In the genomic region with DNA sequence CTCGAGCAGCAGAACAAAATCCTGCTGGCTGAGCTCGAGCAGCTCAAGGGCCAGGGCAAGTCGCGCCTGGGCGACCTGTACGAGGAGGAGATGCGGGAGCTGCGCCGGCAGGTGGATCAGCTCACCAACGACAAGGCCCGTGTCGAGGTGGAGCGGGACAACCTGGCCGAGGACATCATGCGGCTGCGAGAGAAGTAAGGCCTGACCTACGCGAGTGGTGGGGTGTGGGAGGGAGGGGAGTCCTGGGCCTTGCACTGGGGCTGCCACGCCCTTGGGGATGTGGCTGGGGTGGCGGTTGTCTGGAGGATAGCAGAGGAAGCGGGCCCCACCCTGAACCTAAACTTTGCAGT, we compare ENCODE assay signal across 8 mouse cellular contexts. TPM values are rescaled to one million over a fixed set of nuclear protein-coding genes. Genes with fewer than 3 reads are reported as not detected.
A peak's percentile ranks its signal among the peaks of the same experiment; 100 is the strongest.
DNase-seq lines count a peak whose midpoint lies in the region; ATAC-seq lines count a peak whose summit lies in the region.

No protein-coding gene starts in this region.

- no peaks in the 10 kb centered on the region for H3K9me3 ChIP-seq in embryonic facial prominence, embryonic 13.5 days
- H3K9me3 ChIP-seq in heart, embryonic 16.5 days (replicated peaks; ENCODE audit: control insufficient read depth, low read length), result no peaks in the 10 kb centered on the region
- no peaks in the 10 kb centered on the region for H3K9me3 ChIP-seq in limb, embryonic 13.5 days
- no peaks in the 10 kb centered on the region for H3K9me3 ChIP-seq in midbrain, embryonic 12.5 days

- WGBS in embryonic facial prominence, embryonic 13.5 days, result 0% methylated on average over 21 of the region's 21 CpGs
- WGBS in heart, embryonic 16.5 days, result under 1% methylated on average over 21 of the region's 21 CpGs
- under 1% methylated on average over 21 of the region's 21 CpGs for WGBS in limb, embryonic 13.5 days
- 0% methylated on average over 21 of the region's 21 CpGs for WGBS in midbrain, embryonic 12.5 days

- H3K4me2 ChIP-seq in embryonic facial prominence, embryonic 13.5 days, result peak overlapping the region; percentile 72
- peak overlapping the region; percentile 79 for H3K4me2 ChIP-seq in heart, embryonic 16.5 days (ENCODE audit: low read depth, low read length)
- peak overlapping the region; percentile 66 for H3K4me2 ChIP-seq in limb, embryonic 13.5 days (replicated peaks)
- peak overlapping the region; percentile 63 for H3K4me2 ChIP-seq in midbrain, embryonic 12.5 days (replicated peaks)

- ATAC-seq in embryonic facial prominence, embryonic 13.5 days (ENCODE audit: insufficient number of reproducible peaks, insufficient read depth, low FRiP score, low TSS enrichment, low read depth), result no peak
- no peak for ATAC-seq in heart, embryonic 16.5 days (replicated peaks; ENCODE audit: extremely low read depth, insufficient read depth, low FRiP score)
- peak; percentile 3; the same call in 1 of the 2 replicates for ATAC-seq in limb, embryonic 13.5 days (ENCODE audit: low FRiP score, low read depth)
- ATAC-seq in midbrain, embryonic 12.5 days (ENCODE audit: low FRiP score, low read depth), result no peak

- H3K36me3 ChIP-seq in embryonic facial prominence, embryonic 13.5 days, result peaks cover 30% of the 10 kb centered on the region
- H3K36me3 ChIP-seq in heart, embryonic 16.5 days (ENCODE audit: control insufficient read depth, insufficient read depth), result peaks cover 25% of the 10 kb centered on the region
- H3K36me3 ChIP-seq in limb, embryonic 13.5 days, result peaks cover 28% of the 10 kb centered on the region
- H3K36me3 ChIP-seq in midbrain, embryonic 12.5 days, result peaks cover 23% of the 10 kb centered on the region

- H3K9ac ChIP-seq in embryonic facial prominence, embryonic 13.5 days, result peak overlapping the region; percentile 94
- peak overlapping the region; percentile 90 for H3K9ac ChIP-seq in heart, embryonic 16.5 days (ENCODE audit: low read length)
- H3K9ac ChIP-seq in limb, embryonic 13.5 days, result peak overlapping the region; percentile 92
- H3K9ac ChIP-seq in midbrain, embryonic 12.5 days (replicated peaks), result peak overlapping the region; percentile 98

- H3K4me1 ChIP-seq in embryonic facial prominence, embryonic 13.5 days, result peaks cover 27% of the 10 kb centered on the region
- H3K4me1 ChIP-seq in heart, embryonic 16.5 days (ENCODE audit: control insufficient read depth, insufficient read depth, low read length), result peaks cover 20% of the 10 kb centered on the region
- peaks cover 31% of the 10 kb centered on the region for H3K4me1 ChIP-seq in limb, embryonic 13.5 days
- peaks cover 38% of the 10 kb centered on the region for H3K4me1 ChIP-seq in midbrain, embryonic 12.5 days

- intact Hi-C loops in left cerebral cortex, postnatal 25 days (cut with DNase I), result loop anchor here (5.0 kb wide), 1 partner anchor 282 kb away; no protein-coding TSS in a partner anchor

- H3K27me3 ChIP-seq in embryonic facial prominence, embryonic 13.5 days, result no peaks in the 10 kb centered on the region
- H3K27me3 ChIP-seq in heart, embryonic 16.5 days (ENCODE audit: control insufficient read depth, insufficient read depth, low read length), result no peaks in the 10 kb centered on the region
- H3K27me3 ChIP-seq in limb, embryonic 13.5 days, result no peaks in the 10 kb centered on the region
- H3K27me3 ChIP-seq in midbrain, embryonic 12.5 days, result no peaks in the 10 kb centered on the region

- H3K4me3 ChIP-seq in embryonic facial prominence, embryonic 13.5 days, result peak overlapping the region; percentile 78
- H3K4me3 ChIP-seq in heart, embryonic 16.5 days (ENCODE audit: low read length), result peak overlapping the region; percentile 90
- H3K4me3 ChIP-seq in limb, embryonic 13.5 days, result peak overlapping the region; percentile 85
- peak overlapping the region; percentile 94 for H3K4me3 ChIP-seq in midbrain, embryonic 12.5 days

- H3K27ac ChIP-seq in embryonic facial prominence, embryonic 13.5 days, result peak overlapping the region; percentile 97
- H3K27ac ChIP-seq in heart, embryonic 16.5 days (ENCODE audit: low read length), result peak overlapping the region; percentile 99
- peak overlapping the region; percentile 95 for H3K27ac ChIP-seq in limb, embryonic 13.5 days
- peak overlapping the region; percentile 97 for H3K27ac ChIP-seq in midbrain, embryonic 12.5 days (replicated peaks)

- peak; percentile 43 for DNase-seq in ovary, postnatal 36 days (ENCODE audit: low spot score)
- DNase-seq in ovary, postnatal 10 days (ENCODE audit: low spot score), result no peak
- DNase-seq in testis, postnatal 10 days (ENCODE audit: low spot score), result peak; percentile 61
- no peak for DNase-seq in left cerebral cortex, postnatal 25 days (ENCODE audit: low spot score in 2 of 2)

RNA-seq across cellular contexts. Expression of a gene that starts 1.0 kb away (rescaled TPM):
- 923 and 1,009 TPM in 2 replicates for polyA plus RNA-seq in embryonic facial prominence, embryonic 13.5 days (2015; fragmentation: Nextera tagmentation; extraction: Ambion mirVana)
- polyA plus RNA-seq in heart, embryonic 16.5 days (2015; fragmentation: Nextera tagmentation; extraction: Ambion mirVana), result 820 and 887 TPM in 2 replicates
- polyA plus RNA-seq in limb, embryonic 13.5 days (2015; fragmentation: Nextera tagmentation; extraction: Ambion mirVana), result 863 and 871 TPM in 2 replicates
- 1,184 and 1,191 TPM in 2 replicates for polyA plus RNA-seq in midbrain, embryonic 12.5 days (2016; fragmentation: Nextera tagmentation; extraction: Ambion mirVana)
- 10 to 100 TPM; 56.3 to 56.4 TPM for total RNA-seq in left cerebral cortex, postnatal 25 days (2021)

RNA-seq across cellular contexts. Expression of a gene that starts 30.3 kb away (rescaled TPM):
- polyA plus RNA-seq in embryonic facial prominence, embryonic 13.5 days (2015; fragmentation: Nextera tagmentation; extraction: Ambion mirVana), result 8.6 and 10.4 TPM in 2 replicates
- polyA plus RNA-seq in heart, embryonic 16.5 days (2015; fragmentation: Nextera tagmentation; extraction: Ambion mirVana), result 10.4 and 11.2 TPM in 2 replicates
- polyA plus RNA-seq in limb, embryonic 13.5 days (2015; fragmentation: Nextera tagmentation; extraction: Ambion mirVana), result 10.2 and 12.6 TPM in 2 replicates
- polyA plus RNA-seq in midbrain, embryonic 12.5 days (2016; fragmentation: Nextera tagmentation; extraction: Ambion mirVana), result 8.2 and 10.5 TPM in 2 replicates
- total RNA-seq in left cerebral cortex, postnatal 25 days (2021), result 1 to 10 TPM; 3.6 to 7.7 TPM

Comparison
In these comparisons a context has a peak if more than half of its experiments do, and no peak if none do; other contexts are left out.
1. DNase-seq: peak in ovary, postnatal 36 days (single experiment) and testis, postnatal 10 days (single experiment); none in ovary, postnatal 10 days (single experiment) and left cerebral cortex, postnatal 25 days (0 of 2).
2. Peak in every context shown above with its lines, with median percentiles within 50 percentile points of each other: H3K27ac ChIP-seq, H3K4me2 ChIP-seq, H3K4me3 ChIP-seq and H3K9ac ChIP-seq.